Mouse (Mus musculus) effector memory CD4-positive, alpha-beta T cell, adult 7 months (primary cell): ENCODE measurements around the gene Ndufaf7. TPM values are rescaled to one million over a fixed set of nuclear protein-coding genes. Genes with fewer than 3 reads are reported as not detected.

Experiments
- polyA plus RNA-seq: library from polyadenylated mRNA; unstranded; fragments of 100-300 nt; shearing (Covaris generic); gene quantifications from one replicate; pipeline ENCODE4 v1.2.1, GENCODE M21; 2017

The Ndufaf7 gene
- polyA plus RNA-seq, result 20.5 TPM

DNA sequence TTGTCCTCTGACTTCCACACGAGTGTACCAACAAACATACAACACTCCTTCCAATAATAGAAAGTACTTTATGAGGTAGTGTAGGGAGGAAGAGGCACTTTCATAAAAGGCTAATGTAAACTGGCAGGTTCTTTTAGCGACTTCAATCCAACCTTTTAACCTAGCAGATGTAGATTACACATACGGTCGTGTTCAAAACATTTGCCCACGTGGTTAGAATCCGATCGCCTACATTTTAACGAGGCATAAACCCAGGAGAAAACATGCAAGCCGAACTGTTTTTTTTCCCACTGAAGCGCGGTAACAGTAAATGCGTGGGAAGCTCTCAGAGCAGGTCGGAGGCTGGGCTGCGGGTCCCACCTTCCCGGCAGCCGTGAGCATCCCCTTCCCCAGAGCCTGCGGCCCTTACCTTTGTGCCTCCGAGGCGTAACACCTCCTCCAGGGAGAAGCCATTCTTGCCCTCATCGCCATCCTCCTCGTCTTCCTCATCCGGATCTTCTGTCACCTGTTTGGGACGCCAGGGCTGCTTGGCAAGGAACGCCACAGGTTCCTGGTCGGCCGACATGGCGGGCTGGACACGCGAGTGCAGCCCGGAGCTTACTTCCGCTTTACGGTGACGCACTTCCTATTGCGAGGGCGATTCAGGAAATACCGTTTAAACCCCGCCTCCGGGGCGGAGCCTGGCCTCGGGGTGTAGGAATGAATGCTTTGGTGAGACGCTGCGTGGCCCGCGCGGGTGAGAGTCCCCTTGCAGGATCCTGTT is at the start of gene Ndufaf7, which contains the start of gene Cebpz:
Ndufaf7 (plus strand) TSS at position 671 of the 763 bp plus-strand sequence.
Cebpz (minus strand) TSS at position 601 of the 763 bp plus-strand sequence.

DNA sequence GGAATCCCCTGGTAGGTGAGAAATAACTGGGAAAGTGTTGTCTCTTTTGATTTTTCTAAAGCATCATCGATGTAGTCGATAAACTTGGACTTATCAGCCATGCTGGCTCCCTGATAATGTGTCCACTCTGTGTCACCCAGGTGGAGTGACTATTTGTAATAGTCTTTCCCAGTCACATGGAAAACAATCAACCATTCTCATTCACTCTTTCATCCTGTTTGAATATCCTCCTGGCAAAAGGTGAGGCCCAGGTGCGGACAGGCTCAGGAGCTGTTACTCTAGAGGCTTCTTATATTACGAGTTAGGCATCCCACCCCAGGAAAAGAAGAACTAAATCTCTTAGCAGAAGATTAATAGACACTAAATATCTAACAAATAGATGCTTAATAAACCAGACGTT is 30.0 kb upstream of the Ndufaf7 start, which contains the start of gene Sult6b1:
Sult6b1 (minus strand) TSS at position 101 of the 400 bp plus-strand sequence.

DNA sequence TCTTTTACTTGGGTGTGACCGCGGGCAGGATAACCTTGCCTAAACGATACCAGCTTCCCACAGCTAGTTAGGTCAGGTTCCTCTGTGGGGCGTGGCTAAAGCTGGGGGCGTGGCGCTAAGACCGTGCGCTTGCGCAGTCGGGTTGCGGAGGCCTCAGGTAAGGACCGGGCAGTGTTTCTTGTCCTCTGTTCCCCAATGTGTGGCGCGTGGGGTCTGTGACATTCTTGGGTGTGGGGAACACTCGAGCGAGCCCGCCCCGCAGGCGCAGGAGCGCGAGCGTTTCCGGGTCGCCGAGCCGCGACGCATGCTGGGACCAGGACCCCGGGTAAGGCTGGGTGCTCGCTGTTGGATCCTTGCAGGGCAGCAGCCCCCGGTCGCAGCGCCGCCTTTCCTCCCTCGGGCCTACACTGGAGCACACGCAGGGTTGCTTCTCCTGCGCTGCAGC is 20.5 kb upstream of the Ndufaf7 start, which contains the start of gene Cebpzos:
Cebpzos (plus strand) TSS at position 132 of the 445 bp plus-strand sequence.

Other genes with a start within 250 kb of the Ndufaf7 start
- gene Strn, start 199.9 kb upstream of the Ndufaf7 start, polyA plus RNA-seq, result 17.9 TPM
- gene Heatr5b, start 101.8 kb upstream of the Ndufaf7 start, polyA plus RNA-seq, result 18.2 TPM
- 46.6 TPM for gene Gpatch11, start 101.6 kb upstream of the Ndufaf7 start, polyA plus RNA-seq
- 5.3 TPM for gene Eif2ak2, start 54.6 kb upstream of the Ndufaf7 start, polyA plus RNA-seq
- not detected for gene Sult6b1, start 30.1 kb upstream of the Ndufaf7 start, polyA plus RNA-seq
- gene Cebpzos, start 20.6 kb upstream of the Ndufaf7 start, polyA plus RNA-seq, result 22.8 TPM
- 105 TPM for gene Cebpz, start 70 bp upstream of the Ndufaf7 start, polyA plus RNA-seq
- gene Prkd3, start 83.7 kb downstream of the Ndufaf7 start, polyA plus RNA-seq, result 24.4 TPM
- gene Qpct, start 114.8 kb downstream of the Ndufaf7 start, polyA plus RNA-seq, result 13.7 TPM